Mouse (Mus musculus) spleen, postnatal 4 days (tissue): ENCODE measurements around the gene Vmn2r80.
"Not testable (repeated sequence)": the region's sequence is repeated elsewhere in the genome, so short reads cannot be mapped to it uniquely, and the experiment has no call there.

ENCODE experiments used
- DNase-seq, 2 experiments: peaks; one replicate each; pipeline ENCODE4 v3.0.0; 2022; ENCODE audit warnings: low spot score in 2 of 2

The Vmn2r80 gene

DNA sequence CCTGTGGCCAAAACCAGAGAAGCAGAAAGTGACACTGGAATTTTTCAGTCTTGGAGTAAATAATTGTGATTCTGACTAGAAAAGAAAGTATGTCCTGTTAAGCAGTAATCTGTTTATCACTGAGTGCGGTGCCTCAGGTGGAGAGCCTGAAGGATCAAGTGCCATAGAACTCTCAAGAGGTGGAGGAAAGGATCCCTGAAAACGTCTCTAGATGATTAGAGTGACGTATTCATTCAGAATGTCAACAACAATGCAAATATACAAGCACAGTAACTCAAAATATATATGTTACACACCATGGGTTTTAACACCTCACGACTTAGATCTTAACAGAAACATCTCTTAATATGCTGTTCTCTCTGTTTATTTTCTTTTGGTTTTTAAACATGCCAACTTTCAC lies at the start of gene Vmn2r80:
Vmn2r80 (plus strand) TSS at position 301 of the 400 bp plus-strand sequence.
- not testable (repeated sequence) for DNase-seq

DNA sequence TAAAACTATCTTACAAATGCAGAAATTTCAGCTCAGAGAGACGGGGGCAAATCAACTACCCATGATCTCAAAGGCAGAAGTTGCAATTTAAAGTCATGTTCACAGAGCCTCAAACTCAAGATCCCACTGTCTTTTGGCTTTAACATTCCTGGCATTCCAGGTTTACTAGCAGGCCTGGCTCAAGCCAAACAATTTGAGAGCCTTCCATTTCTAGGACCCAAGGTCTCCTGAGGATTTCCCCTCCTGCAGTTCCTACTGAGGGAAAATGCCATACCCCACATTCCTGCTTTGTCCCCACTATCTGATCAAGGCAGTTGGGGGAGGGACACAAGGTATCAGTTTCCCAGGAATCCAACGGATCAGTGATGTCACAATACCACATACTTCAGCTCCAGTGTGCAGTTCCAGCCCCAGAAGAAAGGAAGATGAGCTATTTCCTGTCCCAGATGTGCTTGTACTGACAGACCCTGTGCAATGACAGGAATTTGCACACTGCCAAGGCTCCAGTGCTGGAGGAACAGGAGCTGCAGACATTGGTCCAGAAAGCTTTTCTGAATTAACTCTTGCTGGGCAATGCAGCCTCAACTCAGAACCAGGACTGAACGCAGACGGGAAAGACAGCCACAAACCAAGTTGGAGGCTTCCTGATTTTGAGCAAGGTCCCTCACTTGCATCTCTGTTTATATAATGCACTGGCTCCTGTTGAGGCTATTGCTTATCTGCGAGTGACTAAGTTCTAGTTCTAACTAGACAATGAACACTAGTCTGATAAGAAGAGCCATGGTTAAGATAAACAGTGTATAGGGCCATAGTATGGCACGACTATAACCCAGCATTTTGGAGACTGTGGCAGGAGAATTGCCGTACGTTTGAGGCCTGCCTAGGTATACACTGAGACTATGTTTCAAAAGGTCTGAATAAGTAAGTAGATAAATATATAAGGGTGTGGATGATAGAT lies 42.0 kb upstream of the Vmn2r80 start:
- DNase-seq, result no peak

DNA sequence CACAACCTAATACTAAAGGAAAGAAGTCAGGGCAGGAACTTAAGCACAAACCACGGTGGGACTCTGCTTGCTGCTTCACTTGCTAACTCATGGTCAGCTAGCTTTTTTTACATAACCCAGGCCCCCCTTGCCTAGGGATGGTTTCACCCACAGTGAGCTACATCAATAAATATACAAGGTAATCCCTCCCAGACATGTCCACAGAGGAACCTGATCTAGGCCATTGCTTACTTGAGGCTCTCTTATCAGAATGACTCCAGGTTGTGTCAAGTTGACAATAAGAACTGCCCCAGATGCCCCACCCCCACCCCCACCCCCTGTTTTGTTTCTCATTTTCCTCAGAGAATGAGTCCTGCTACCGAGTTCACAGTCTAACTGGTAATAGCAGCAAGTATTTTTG lies 41.0 kb upstream of the Vmn2r80 start:
- DNase-seq, result no peak

DNA sequence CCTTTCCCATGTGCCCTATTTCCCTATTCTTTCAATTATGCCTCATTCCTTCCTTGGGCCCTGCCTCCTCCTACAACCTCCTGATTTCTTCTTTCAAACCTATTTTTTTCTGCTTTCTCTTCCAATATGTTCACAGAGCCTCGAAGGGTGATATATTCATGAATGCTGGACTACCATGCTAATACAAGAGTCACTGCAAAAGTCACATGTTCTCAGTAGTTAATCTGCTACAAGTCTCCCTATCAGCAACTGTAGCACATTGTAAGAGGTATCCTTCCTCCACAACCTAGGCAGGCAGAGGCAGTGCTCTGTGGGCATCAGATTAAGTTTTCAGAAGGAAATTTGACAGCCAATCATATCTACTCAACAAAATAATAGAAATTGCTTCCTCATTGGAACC lies 39.4 kb upstream of the Vmn2r80 start:
- no peak for DNase-seq

DNA sequence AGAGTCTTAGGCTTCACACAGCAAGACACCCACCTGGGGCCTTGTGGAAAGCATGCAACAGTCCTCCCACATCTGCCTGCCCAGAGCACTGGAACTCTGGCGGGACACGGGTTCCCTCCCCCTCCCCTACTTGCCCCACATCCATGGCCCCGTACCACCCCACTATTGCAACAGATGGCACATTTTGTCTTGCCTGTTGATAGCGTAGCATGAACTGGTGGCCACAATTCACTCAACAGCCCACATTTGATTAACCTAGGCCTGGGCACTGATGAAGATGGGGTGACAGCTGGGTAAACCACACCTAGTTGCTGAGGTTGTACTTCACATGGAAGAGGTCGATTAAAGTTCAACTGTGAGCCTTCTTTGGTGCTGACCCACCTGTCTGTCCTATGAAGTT lies 38.1 kb upstream of the Vmn2r80 start:
- no peak for DNase-seq

- DNase-seq, result no peak
These were observed 33.5 kb upstream of the Vmn2r80 start for GRCm38 (mm10) chr10:79115085-79115484.

GRCm38 (mm10) chr10:79116125-79116849 lies 32.3 kb upstream of the Vmn2r80 start:
- no peak for DNase-seq

- no peak for DNase-seq
These were observed 3.0 kb downstream of the Vmn2r80 start for GRCm38 (mm10) chr10:79151602-79152001.

- not testable (repeated sequence) for DNase-seq
These were observed 51.4 kb downstream of the Vmn2r80 start for GRCm38 (mm10) chr10:79199973-79200372.

DNA sequence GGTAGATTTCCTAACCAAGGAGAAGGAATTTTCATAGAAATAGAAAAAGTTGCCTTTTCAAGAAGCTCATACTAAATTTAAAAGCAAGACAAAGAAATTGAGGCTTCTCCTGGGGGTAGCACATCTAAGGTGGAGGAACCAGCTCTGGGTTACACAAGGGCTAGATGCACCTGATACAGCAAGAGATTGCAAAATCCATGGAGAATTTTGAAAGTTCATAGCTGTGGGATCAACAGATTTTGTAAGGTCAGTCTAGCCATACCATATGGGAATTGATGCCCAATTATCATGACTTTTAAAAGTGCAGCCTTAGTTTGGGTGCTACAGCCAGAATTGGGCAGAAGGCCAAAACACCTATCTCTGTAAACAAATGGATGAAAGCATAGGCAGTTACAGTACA lies 71.9 kb downstream of the Vmn2r80 start:
- DNase-seq, result no peak

DNA sequence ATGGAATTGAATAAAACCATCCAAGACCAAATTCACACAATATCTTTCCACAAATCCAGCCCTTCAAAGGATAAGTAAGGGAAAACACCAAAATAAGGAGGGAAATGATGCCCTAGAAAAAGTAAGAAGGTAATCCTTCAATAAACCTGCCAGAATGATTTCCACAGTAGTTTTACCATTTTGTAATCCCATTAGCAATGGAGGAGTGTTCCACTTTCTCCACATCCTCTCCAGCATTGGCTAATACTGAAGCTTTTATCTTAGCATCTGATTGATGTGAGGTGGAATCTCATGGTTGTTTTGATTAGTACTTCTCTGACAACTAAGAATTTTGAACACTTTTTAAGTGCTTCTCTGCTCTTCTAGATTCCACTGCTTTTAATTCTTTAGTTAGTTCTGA lies 73.0 kb downstream of the Vmn2r80 start:
- DNase-seq, result no peak

DNA sequence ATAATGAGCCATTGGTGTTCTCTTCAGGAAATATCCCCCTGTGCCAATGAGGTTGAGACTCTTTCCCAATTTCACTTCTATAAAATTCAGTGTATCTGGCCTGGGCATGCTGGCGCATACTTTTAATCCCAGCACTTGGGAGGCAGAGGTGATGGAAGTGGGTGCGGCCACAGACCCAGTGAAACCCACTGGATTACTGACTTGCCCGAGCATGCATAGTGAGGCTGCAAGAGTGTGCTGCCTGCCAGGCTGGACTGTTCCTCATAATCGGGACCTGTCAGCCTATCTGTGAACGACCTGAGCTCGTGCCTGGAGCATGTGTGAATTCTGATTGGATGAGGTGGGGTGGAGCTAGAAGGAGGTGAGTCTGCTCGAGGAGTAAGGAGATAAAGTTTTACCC lies 73.6 kb downstream of the Vmn2r80 start:
- DNase-seq, result no peak
